Mouse (Mus musculus) ES-CJ7 (cell line): ENCODE measurements around the gene Add3.

Experiments used
- DNase-seq: peaks from one replicate; pipeline ENCODE4 v3.0.0; 2011; ENCODE audit warnings: low read depth, low spot score

Gene Add3

DNA sequence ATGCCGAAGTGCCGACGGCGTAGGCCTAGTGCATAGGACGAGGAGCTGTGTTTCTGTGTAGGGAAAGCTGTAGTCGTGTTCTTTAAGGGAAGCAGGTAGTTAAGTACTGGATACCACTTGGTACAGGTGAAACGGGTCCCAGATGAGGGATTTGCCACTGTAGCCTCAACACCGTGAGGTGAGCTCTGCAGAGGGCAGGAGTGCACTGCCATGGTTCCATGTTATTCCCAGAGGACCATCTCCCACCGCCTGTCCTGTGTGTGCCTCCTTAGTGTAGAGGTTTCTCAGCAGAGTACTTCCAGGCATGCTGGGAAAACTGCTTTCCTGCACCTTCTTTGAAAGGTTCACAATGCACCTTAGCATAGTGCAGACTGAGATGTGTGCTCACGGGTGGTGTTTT is 26.1 kb downstream of the Add3 start:
- no peak for DNase-seq

DNA sequence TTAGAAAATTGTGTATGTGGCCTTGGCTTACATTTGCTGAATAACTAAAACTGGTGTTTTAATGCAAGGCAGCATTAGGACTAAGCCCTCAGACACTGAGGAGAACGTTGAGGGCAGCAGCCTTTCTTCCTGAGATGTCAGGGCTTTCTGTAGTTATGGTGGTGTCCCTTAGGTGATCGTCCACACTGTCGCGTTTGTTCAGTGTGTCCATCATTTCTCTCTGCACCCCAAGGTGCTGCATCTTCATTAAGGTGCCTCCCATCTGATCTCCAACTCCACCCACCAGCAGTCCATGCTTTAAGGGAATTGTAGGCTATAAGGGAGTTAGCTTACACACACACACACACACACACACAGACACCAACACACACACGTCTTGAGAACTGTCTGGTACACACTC is 28.3 kb downstream of the Add3 start:
- no peak for DNase-seq

DNA sequence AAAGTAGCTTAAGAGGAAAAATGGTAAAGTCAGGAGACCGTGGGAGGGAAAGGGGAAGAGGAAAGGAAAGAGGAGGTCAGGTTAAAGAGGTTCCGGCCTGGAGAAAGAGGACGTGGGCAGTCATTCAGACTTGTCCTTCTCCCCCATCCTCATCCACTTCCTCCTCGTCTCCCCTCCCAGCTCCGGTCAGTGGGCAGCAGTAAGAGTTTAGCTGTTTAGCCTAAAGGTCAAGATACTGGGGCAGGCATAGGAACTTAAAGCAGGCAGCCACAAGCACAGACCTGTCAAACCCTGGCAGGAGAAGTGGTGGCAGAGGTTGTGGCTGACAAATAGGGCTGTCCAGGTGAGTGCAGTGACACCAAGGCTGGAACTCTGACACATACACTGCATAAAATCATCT is 30.4 kb downstream of the Add3 start:
- DNase-seq, result no peak

DNA sequence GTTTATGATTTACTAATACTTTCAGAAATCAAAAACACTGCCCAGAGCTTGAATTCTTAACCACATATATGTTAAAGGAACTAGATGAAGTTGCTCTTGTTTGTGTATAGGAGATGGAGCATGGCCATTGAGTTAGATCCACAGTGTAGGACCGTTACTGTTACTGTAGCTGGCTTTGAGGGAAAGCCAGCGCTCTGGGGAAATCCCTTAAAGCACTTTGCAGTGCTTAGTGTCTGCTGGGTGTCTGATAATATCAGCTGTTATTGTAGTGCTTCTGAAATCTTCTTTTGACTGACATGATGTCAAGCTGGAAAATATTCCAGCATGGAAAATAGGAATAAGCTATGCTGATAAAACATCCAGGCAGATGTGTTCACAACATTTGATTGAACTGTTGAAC is 33.8 kb downstream of the Add3 start:
- no peak for DNase-seq

DNA sequence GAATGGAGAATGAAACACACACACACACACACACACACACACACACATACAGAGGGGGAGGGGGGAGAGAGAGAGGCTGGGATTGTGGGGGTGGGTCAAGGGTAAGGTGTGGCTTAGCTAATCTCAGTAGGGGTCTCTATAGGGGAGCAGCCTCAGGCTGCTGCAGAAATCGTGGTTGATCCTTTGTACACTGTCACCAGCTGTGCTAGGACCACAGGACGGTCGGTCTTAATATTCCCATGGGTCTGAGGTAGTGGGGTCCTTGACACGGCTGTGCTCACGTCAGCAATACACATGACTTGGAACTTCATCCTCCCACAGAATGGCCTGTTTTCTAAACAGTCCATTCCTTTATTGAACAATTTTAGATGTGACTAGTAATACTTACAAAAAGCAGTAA is 35.3 kb downstream of the Add3 start:
- peak; percentile 27 for DNase-seq

DNA sequence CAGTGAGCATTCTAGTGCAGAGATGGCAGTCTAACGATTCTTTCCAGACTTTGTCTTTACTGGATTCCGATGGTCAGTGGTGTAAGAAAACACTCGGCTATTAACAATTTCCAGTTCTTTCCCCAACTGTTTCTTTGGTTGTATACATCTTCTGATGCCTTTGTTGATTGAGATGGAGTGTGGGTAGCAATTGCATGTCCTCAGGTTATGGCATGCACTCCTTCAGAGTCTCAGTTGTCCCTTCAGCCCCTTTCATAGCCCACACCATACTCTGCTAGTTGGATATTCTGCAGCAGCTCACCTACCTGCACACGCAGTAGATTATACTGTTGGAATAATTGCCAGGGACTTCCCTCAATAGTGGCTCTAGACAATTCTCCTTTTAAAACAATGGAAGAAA is 36.3 kb downstream of the Add3 start:
- no peak for DNase-seq

DNA sequence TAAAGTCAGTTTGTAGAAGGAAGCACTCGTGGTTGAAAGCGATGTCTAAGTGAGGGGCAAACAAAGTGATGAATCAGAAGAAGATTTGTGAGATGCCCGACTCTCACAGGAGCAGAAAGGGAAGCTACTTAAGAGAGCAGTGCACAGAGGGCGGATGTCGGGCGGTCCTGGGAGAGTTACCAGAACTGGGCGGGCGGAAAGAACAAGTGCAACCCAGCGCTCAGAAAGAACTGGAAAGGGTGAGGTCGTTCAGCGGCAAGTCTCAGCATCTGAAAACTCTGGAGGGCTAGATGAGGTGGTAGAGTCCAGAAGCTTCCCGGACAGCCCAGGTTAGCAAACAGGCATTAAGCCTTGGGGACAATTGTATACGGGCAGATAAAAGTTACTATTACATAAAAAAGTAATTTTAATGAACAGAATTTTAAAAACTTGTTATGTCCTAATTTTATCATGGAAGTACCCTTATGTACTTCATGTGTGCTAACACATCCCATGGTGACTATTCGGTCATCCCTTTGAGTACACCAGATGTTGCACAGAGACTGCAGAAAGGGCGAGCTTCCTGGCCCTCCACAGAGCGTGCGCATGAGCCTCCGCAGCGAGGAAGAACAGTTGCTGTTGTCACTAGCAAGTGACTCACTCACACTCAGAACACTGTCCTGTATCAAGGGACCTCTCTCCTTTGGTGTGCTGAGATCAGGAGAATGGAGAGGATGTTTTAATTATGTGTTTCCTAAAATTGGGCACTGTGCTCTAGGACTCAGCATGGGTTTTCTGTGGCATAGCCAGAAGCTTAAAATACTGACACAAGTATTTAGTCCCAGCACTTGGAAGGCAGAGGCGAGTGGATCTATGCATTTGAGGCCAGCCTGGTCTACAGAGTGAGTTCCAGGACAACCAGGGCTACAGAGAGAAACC is 38.6 kb downstream of the Add3 start:
- no peak for DNase-seq

DNA sequence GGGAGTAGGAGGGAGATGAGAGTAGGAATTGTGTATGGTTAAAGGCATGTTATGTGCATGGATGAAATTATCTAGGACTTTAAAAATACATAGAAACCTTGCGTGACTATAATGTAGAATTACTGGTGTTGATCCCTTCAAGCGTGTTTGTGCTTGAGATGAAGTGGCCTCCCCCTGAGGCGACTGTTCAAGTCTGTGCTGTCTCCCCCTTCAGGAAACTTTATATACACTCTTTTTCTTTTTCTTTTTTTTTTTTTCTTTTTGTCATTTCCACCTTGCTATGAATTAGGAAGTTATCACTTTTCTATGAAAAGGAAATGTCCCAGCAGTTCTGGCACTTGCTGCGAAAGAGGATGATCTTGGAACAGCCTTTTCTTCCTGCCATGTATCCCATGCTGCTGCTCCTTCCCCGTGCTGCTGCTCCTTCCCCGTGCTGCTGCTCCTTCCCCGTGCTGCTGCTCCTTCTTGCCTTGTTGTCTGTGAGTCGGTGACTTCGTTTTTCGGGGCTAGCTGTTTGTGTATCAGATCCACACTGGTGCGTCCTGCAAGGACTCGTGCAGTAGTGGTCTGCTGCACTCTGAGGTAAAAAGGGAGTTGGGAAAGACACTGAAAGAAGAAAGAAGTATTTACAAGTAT is 40.0 kb downstream of the Add3 start:
- no peak for DNase-seq

DNA sequence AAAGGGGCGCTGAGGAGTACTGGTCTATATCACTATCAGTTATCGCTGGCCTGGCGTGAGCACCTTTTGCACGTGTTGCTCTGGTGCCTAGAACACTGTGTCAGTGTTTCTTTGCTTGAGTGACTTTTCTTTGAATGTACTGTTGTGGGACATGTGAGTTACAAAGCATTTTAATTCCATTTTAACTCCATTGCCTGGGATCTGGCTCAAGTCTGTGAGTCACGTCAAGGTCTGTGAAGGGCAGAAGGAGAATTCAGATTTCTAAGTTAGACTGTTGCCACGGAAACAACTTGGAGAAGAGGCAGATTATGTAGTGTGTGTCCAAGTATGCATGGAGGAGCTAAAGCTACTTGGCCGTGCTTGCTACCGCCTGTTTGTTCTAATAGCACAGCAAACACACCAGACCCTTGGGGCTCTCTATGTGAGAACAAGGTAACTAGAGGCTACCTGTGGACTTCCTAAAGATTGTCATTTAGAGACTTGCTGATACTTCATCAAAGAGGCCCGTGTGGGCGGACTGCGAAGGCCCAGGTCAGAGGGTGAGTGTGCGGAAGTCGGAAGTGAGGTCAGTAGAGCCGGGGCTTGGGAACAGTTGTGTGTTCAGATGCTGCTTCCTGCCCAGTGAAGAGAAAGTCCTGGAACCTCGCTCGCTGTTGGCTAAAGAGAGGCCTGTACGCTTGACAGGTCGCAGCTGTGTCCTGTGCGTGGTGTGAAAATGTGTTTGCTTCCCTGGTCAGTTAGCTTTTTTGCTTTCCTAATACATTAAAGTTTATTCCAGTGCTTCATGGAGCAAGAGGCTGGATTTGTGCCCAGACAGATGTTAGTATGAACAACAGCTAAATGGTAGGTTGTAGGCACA is 41.0 kb downstream of the Add3 start:
- no peak for DNase-seq

DNA sequence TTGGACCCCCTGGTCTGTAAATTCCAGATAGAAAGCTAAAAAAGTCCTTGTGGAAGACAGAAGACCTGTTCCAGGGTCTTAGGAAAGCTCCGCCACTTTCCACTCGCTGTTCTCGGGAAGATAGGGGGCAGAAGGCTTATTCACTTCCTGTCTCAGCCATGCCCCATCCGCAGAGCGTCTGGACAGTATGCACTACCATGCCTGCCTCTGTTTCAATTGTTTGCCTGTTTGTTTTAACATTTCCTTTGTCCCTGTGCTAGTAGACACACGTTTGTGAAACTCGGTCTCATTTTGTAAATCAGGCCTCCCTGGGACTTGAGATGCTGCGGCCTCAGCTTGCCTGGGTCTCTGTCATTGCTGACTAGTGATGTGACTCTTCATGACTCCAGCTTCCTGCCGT is 43.4 kb downstream of the Add3 start:
- no peak for DNase-seq

DNA sequence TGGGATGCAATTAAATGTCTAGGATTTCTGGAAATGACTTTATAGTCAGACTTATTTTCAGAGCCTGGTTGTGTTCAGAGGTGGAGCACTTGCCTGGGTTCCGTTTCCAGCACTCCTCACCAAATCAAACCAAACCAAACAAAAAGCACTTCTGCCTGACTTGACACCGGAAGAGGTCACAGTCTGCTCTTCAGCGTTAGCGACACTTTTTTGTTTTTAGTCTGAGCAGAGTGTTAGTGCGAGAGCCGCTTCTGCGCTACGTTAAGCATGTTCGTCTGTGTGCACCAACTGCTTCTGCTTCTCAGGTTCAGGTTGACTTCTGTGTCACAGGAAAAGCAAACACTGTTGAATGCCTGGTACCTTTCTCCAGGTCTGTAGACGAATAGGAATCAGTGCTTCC is 44.0 kb downstream of the Add3 start:
- DNase-seq, result no peak

DNA sequence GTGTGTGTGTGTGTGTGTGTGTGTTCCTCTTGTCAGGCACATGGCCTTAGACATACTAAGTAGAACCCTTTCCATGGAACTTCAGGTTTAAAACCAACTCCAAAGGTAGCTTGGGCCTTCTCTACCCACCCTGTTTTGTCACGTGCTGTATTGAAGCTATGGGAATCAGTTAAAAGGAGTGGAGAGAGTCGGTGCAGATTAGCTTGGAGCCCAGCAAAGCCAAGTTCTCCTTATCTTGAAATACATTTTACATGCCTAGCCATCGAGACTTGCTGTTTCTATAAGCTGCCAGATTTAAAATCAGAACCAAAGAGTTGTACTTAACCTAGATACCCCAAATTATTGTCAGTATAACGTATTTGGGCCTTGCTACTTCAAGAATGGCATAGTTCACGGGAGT is 44.7 kb downstream of the Add3 start:
- no peak for DNase-seq

DNA sequence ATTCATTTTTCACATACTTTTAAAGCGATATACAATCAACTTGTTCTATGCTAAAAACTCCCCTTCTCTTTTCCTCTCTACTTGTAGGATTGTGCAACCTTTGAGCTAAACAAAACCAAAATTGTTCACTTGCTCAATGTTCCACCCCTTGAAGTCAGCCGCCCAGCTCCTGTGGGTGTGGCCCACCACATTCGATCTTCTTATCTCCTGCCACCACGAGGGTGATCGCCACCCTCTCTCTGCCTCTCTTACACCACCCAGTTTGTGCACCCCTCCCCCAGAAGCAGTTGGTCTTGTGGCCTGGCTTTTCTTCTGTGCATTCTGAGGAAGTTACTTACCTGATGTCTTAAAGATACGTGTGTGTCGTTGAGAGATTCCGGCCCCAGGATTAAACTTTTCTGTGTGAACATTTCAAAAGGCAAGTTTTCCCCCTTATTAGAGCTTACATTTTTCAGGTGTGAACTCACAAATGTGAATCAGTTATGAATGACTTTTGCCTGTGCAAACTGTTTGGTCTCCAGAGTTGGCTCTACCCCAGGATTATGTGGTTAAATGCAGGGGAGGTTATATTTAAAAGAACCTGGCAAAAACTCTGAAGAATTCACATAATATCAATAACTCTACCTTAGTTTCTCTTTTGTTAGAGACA is 45.4 kb downstream of the Add3 start:
- peak; percentile 41 for DNase-seq

DNA sequence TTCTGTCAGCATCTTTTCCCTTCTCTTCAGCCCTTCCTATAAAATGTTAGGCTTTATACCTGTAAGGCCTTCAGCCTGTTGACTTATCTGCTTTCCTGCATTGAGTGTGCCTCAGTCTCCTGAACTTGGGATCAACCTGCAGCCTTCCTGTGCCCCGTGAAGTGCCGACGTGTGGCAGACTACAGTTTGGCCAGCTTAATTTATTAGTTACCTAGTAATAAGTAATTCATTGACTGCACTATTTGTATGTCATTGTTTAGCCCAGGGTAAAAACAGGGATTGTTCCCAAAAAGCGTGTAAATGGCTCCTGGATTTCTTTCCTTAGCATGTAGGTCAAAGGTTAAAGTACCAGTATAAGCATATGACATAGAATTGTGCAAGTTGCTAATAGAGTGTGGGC is 46.2 kb downstream of the Add3 start:
- DNase-seq, result no peak

DNA sequence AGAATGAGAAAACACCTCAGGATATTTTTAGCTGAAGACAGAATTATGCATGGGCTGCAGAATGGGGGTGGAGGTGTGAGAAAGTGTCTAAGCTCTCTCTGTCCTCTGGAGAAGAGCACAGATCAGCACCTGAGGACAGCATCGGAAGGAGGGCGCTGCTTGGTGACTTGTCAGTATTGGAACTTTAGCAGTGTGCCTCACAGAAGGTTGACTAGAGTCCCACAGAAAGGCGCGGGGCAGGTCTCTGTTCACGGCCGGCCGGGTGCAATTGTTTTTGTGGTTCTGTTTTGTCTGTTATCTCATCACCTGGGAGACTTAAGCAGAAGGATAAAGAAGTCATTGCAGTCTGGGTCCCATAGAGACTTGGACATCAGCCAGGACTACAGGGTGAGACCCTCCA is 47.3 kb downstream of the Add3 start:
- no peak for DNase-seq

DNA sequence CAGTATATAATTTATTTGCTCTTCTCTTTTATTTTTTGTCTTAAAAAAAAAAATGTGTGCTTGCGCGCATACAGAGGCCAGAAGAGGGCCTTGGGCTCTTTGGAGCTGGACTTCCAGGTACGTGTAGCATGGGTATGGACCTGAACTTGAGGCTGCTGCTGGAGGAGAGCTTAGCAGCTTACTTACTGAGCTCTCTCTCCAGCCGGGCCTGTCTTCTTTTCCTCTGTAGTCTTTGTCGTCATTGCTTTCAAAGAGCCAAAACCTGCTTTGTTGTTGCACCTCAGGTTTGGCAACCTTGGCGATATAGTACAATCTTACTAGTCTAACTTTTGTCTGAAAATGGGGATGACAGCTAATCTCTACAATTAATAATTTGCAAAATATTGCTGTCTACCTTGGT is 47.9 kb downstream of the Add3 start:
- no peak for DNase-seq

DNA sequence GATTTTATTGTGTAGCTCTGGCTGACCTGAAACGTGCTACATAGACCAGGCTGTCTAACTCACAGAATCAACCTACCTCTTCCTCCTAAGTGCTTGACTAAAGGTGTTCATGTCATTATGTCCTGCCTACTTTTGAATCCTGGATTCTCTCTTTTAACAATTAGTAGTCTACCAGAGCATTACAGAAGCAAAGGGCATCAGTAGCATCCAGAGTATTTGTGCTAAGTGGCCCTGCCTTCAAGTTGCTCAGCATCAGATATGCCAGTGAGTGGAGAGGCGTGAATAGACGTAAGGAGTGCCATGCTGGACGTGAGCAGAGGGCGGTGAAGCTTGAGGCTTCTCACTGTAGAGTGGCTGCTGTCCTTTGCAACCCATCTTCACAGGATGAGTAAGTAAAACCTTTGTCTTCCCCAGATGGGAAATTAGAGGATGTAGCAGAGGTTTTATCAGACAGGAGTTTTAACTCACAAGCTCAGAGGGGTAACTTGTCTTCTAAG is 48.5 kb downstream of the Add3 start:
- no peak for DNase-seq

DNA sequence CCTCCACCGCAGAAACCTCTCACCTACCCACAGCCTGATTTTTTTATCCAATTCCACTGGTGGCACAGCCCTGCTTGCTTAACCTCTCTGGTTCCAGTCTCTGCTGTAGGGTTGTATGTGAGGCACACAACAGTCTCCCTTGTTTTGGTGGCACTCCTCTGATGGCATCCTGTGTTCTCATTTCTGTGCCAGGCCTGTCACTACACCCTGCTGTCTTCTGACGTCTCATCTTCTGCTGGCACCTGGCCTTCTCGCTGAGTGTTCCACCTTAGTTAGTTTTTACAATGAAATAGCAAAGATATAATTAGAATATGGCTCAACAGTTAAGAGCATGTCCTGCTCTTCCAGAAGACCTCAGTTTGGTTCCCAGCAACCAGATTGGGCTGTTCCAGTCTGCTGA is 49.5 kb downstream of the Add3 start:
- no peak for DNase-seq

DNA sequence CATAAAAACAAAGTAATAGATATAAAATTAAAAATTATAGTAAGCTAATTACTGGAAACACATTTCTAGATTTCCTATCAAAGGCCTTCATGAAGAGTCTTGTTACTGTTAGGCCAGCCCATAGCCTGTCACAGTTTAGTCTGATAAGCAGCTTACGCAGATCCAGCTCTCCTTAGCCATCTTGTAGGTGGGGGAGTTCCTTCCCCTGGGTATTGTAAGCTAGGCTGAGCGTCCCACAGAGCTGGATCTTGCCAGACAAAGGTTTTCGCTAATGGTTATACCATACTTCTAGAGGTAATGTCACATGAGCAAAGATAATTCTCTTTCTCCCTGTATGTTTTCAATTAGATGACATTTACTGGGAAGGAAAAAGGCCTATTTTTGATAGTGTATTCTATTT is 50.0 kb downstream of the Add3 start:
- no peak for DNase-seq

DNA sequence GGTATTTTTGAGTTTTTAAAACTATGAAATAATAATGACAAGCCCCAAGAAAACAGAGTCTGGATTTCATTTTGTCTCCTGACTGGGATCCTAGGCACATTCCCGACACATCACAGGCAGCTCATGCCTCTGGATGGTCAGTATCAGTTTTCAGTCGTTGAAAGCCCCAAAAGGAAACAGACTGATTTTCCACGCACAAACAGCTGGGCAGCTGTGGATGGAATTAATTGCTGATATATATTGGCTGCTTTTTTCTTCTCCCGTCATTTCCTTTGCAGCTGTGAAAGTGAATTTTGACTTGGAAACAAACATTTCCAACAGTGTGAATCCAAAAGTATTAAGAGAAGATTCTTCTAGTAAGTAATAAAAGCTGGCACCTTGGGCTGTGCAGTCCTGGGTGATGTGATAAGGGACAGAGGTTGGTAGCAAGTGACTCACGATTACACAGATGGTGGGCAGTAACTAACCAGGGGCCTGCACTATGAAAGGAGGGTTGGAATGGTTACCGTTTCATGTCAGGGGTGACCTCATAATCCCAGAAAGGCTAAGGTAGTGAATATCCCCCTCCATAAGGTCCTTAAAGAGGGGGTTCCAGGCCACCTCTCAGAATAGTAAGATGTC is 51.7 kb downstream of the Add3 start:
- no peak for DNase-seq

DNA sequence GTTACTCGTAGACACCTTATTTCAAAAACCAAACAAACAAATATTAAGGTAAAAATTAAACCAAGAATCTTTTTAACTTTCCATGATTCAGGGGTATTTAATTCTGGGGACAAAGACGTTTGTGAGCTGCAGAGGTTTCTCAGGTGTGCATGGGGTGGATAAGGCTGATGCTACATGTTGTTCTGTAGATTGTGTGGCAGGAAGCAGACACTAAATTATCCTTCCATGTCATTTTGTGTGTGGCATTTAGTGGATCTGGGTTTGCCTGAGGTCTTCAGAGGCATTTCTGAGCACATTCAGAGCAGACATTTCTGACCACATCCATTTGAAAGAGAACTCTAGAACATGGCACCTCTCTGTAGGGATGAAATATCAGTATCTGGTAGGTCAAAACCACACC is 52.9 kb downstream of the Add3 start:
- DNase-seq, result no peak
